8 mouse cellular contexts compared by ENCODE assay signal in the genomic region with DNA sequence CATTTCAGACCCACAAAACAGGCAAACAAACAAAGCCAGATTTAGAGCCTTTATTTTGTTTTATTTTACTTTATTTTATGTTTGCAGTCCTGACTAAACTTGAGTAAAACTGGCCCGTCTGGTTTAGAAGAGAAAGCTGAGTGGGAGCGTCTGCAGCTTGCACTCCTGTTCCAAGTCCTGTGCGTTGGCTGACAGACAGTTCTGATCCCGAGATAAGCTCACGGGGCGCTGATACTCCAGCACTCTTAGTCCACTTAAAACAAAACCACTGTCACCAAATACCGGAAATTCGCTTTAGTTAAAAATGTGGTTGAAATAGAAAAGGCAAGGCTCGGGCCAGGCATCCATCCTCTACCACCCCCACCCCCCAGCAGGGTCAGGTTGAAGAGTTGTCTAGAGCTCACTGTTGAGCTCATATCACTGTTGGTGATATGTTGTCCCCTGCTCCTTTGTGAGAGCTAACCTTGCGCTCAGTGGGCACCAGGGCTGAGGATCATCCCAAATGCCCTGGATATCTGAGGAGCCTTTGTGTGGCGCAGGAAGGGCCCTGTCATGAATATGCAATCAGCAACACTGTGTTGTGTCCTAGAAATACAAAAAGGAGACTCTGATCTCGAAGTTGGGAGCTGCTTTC.
A peak's percentile ranks its signal among the peaks of the same experiment; 100 is the strongest.
DNase-seq lines count a peak whose midpoint lies in the region; ATAC-seq and TF ChIP-seq lines count a peak whose summit lies in the region.
"Had no signal": no experiment of that assay in that cellular context is flagged by ENCODE, and none has a peak within 500 bp of the region (broad histone marks: within the 10 kb centered on the region; RNA-seq: fewer than 3 reads in every experiment).

No protein-coding gene starts in this region.

- H3K4me2 ChIP-seq in hindbrain, postnatal 0 days (ENCODE audit: low read depth, low read length): no peak overlapping the region

- no peaks in the 10 kb centered on the region for H3K27me3 ChIP-seq in hindbrain, postnatal 0 days (ENCODE audit: insufficient read depth, low read length)
- H3K27me3 ChIP-seq: Patski had no signal

- H3K27ac ChIP-seq in layer of hippocampus, adult 2 months: peak overlapping the region; percentile 88
- H3K27ac ChIP-seq in cortical plate, adult 2 months (ENCODE audit: insufficient read depth, low read length): peak overlapping the region; percentile 79
- peak overlapping the region; percentile 54; the same call in 1 of the 2 replicates for H3K27ac ChIP-seq in hindbrain, postnatal 0 days

- peaks cover 16% of the 10 kb centered on the region for H3K4me1 ChIP-seq in cortical plate, adult 2 months (ENCODE audit: control insufficient read depth, insufficient read depth, low read length)
- 0 out of 2 replicates have a peak, but pooled peaks cover 5% of the 10 kb centered on the region for H3K4me1 ChIP-seq in hindbrain, postnatal 0 days (ENCODE audit: insufficient read depth, low read length)

- no peaks in the 10 kb centered on the region for H3K9me3 ChIP-seq in hindbrain, postnatal 0 days (ENCODE audit: low read length)

- DNase-seq in layer of hippocampus, adult 2 months (ENCODE audit: low spot score in 2 of 2): peak in 1 of 2 experiments; percentile 23
- no peak for DNase-seq in layer of hippocampus, postnatal 25 days (ENCODE audit: extremely low spot score in 1 of 2, low spot score in 1 of 2)
- peak; percentile 70 for DNase-seq in brain, adult 2 months (ENCODE audit: low read depth, low spot score)
- no peak for DNase-seq in hindbrain, postnatal 0 days (ENCODE audit: low spot score)
- DNase-seq in thymus, postnatal 0 days (ENCODE audit: low spot score): no peak
- DNase-seq in adrenal gland, postnatal 36 days: no peak

- TF ChIP-seq CTCF in layer of hippocampus, adult 2 months (conservative IDR thresholded peaks at IDR 0.05): no peak
- no peak for TF ChIP-seq CTCF in cortical plate, adult 2 months (IDR thresholded peaks at IDR 0.05; ENCODE audit: extremely low read depth, insufficient read depth, low read length)
- no peak for TF ChIP-seq CTCF in hindbrain, postnatal 0 days (IDR thresholded peaks at IDR 0.05; ENCODE audit: low read depth)

- H3K9ac ChIP-seq in hindbrain, postnatal 0 days (replicated peaks; ENCODE audit: low read length): no peak overlapping the region

- peak; percentile 55; the same call in 1 of the 2 replicates for ATAC-seq in hindbrain, postnatal 0 days
- ATAC-seq: Patski had no signal

- no peaks in the 10 kb centered on the region for H3K36me3 ChIP-seq in hindbrain, postnatal 0 days (ENCODE audit: insufficient read depth, low read length)

- WGBS in hindbrain, postnatal 0 days: 37% methylated on average over 12 of the region's 12 CpGs

- TF ChIP-seq POLR2A in cortical plate, adult 2 months (IDR thresholded peaks at IDR 0.05; ENCODE audit: extremely low read depth, insufficient read depth, low read length): no peak

- H3K4me3 ChIP-seq in layer of hippocampus, adult 2 months: no peak overlapping the region
- H3K4me3 ChIP-seq in cortical plate, adult 2 months (ENCODE audit: insufficient read depth, low read length): no peak overlapping the region
- H3K4me3 ChIP-seq in hindbrain, postnatal 0 days (ENCODE audit: low read length): no peak overlapping the region
